Mouse (Mus musculus) G1E (cell line): ENCODE results near the gene Dennd1c. TPM values are rescaled to one million over a fixed set of nuclear protein-coding genes. Genes with fewer than 3 reads are reported as not detected.

ENCODE experiments used
- ATAC-seq: 2 replicates; pipeline ENCODE4 v1.8.0; 2016; ENCODE audit warnings: mild to moderate bottlenecking; ENCODE audit not compliant: insufficient number of reproducible peaks, poor library complexity, low FRiP score, severe bottlenecking; ENCODE audit errors: extremely low read depth
- DNase-seq: peaks from one replicate; pipeline ENCODE4 v3.0.0; 2012; ENCODE audit warnings: low spot score
- H3K27me3 ChIP-seq: 2 replicates; pipeline ENCODE4 v1.6.1; 2012; ENCODE audit warnings: mild to moderate bottlenecking, low read length, inconsistent platforms; ENCODE audit not compliant: insufficient read depth
- H3K36me3 ChIP-seq: replicated peaks from 2 replicates; pipeline ENCODE3; 2012; ENCODE audit warnings: mild to moderate bottlenecking, inconsistent platforms
- H3K4me1 ChIP-seq: 2 replicates; pipeline ENCODE4 v1.6.1; 2012; ENCODE audit warnings: low read depth, low read length, inconsistent platforms, mixed read lengths; ENCODE audit not compliant: insufficient read depth
- H3K4me3 ChIP-seq: 2 replicates; pipeline ENCODE4 v1.5.1; 2012; ENCODE audit warnings: low read depth, mild to moderate bottlenecking, inconsistent platforms, low read length, moderate library complexity, mixed read lengths
- H3K9me3 ChIP-seq: replicated peaks from 2 replicates; pipeline ENCODE4 v1.6.1; 2012; ENCODE audit warnings: inconsistent platforms
- CTCF ChIP-seq: IDR thresholded peaks from 2 replicates; pipeline ENCODE4 v1.5.1; 2012; ENCODE audit warnings: low read depth, low read length, inconsistent platforms, mixed read lengths
- GATA1 ChIP-seq: IDR thresholded peaks from 2 replicates; pipeline ENCODE4 v1.6.1; 2012; ENCODE audit warnings: borderline replicate concordance, low read length, inconsistent platforms, mixed read lengths
- GATA2 ChIP-seq: IDR thresholded peaks from 2 replicates; pipeline ENCODE4 v1.6.1; 2012; ENCODE audit warnings: low read depth, low read length, inconsistent platforms, borderline replicate concordance
- POLR2AphosphoS5 ChIP-seq: IDR thresholded peaks from 2 replicates; pipeline ENCODE4 v1.6.1; 2012; ENCODE audit warnings: low read depth, low read length, inconsistent platforms; ENCODE audit not compliant: insufficient replicate concordance
- TAL1 ChIP-seq: conservative IDR thresholded peaks from 2 replicates; pipeline ENCODE4 v1.6.1; 2012; ENCODE audit warnings: low read depth, low read length, inconsistent platforms, mixed read lengths
- polyA plus RNA-seq: library from polyadenylated mRNA; stranded (reverse); fragments of >175 nt; gene quantifications from 2 replicates; pipeline ENCODE4 v1.2.3, GENCODE M21; 2012
- total RNA-seq, 2 experiments: library from RNA; stranded (forward) in 1 of 2; stranded (reverse) in 1 of 2; fragments of 200-1000 nt in 1 of 2; fragments of >200 nt in 1 of 2; fragmentation: Nextera tagmentation in 1 of 2; gene quantifications; 2 replicates each; pipeline ENCODE4 v1.2.3; 2014 to 2017

Dennd1c gene
- total and polyA plus RNA-seq, 3 experiments, result 13.4 to 39.7 (median 24.6) TPM

- no peak overlapping the region for H3K4me3 ChIP-seq
- ATAC-seq (no peak), DNase-seq (no peak)
- peaks cover 12% of the 10 kb centered on the region for H3K36me3 ChIP-seq
- peaks cover 39% of the 10 kb centered on the region for H3K27me3 ChIP-seq
- no peak for TF ChIP-seq GATA2
- TF ChIP-seq CTCF, result no peak
- TF ChIP-seq POLR2AphosphoS5, result no peak
- TF ChIP-seq TAL1, result no peak
- TF ChIP-seq GATA1, result no peak
- H3K4me1 ChIP-seq, result peaks cover 47% of the 10 kb centered on the region
- H3K9me3 ChIP-seq, result no peaks in the 10 kb centered on the region
Measured at GRCm38 (mm10) chr17:57082481-57082880, 4.2 kb upstream of the Dennd1c start.

- TF ChIP-seq POLR2AphosphoS5 (no peak), GATA2 (no peak), TAL1 (no peak), GATA1 (no peak)
- H3K4me3 ChIP-seq, result no peak overlapping the region
- no peak for ATAC-seq
- H3K36me3 ChIP-seq, result peaks cover 17% of the 10 kb centered on the region
- H3K27me3 ChIP-seq, result peaks cover 38% of the 10 kb centered on the region
- no peak for DNase-seq
- H3K9me3 ChIP-seq, result no peaks in the 10 kb centered on the region
- H3K4me1 ChIP-seq, result peaks cover 53% of the 10 kb centered on the region
Measured at GRCm38 (mm10) chr17:57081234-57081842, 3.0 kb upstream of the Dennd1c start.

- Histone ChIP-seq H3K9me3 (no peaks in the 10 kb centered on the region), H3K4me3 (no peak overlapping the region), H3K36me3 (peaks cover 23% of the 10 kb centered on the region), H3K4me1 (peaks cover 51% of the 10 kb centered on the region), H3K27me3 (peaks cover 38% of the 10 kb centered on the region)
- no peak for ATAC-seq
- DNase-seq, result no peak
- TF ChIP-seq CTCF (no peak), TAL1 (no peak), GATA1 (no peak), POLR2AphosphoS5 (no peak), GATA2 (no peak)
Measured at GRCm38 (mm10) chr17:57079919-57080318, 1.6 kb upstream of the Dennd1c start.

- peaks cover 40% of the 10 kb centered on the region for H3K36me3 ChIP-seq
Measured at GRCm38 (mm10) chr17:57076916-57077315, 1.4 kb downstream of the Dennd1c start.

GRCm38 (mm10) chr17:57070699-57071098, 7.6 kb downstream of the Dennd1c start:
- TF ChIP-seq TAL1, result no peak
- no peak for TF ChIP-seq CTCF
- TF ChIP-seq GATA2, result no peak
- TF ChIP-seq GATA1, result no peak
- TF ChIP-seq POLR2AphosphoS5, result no peak
- Histone ChIP-seq H3K4me1 (peaks cover 16% of the 10 kb centered on the region), H3K9me3 (no peaks in the 10 kb centered on the region), H3K36me3 (peaks cover 45% of the 10 kb centered on the region), H3K27me3 (peaks cover 15% of the 10 kb centered on the region), H3K4me3 (no peak overlapping the region)
- DNase-seq (no peak), ATAC-seq (no peak)

More at GRCm38 (mm10) chr17:57076916-57077315, 1.4 kb downstream of the Dennd1c start:
- Histone ChIP-seq H3K4me1 (peaks cover 53% of the 10 kb centered on the region), H3K27me3 (peaks cover 21% of the 10 kb centered on the region; the same call in 1 of the 2 replicates), H3K4me3 (no peak overlapping the region; the same call in 1 of the 2 replicates), H3K9me3 (no peaks in the 10 kb centered on the region)
- ATAC-seq (no peak), DNase-seq (no peak)
- TF ChIP-seq CTCF (no peak), GATA2 (no peak), POLR2AphosphoS5 (no peak), TAL1 (no peak), GATA1 (no peak)

GRCm38 (mm10) chr17:57070272-57070671, 8.0 kb downstream of the Dennd1c start:
- Histone ChIP-seq H3K27me3 (peaks cover 18% of the 10 kb centered on the region), H3K4me1 (peaks cover 20% of the 10 kb centered on the region), H3K36me3 (peaks cover 44% of the 10 kb centered on the region), H3K4me3 (no peak overlapping the region), H3K9me3 (no peaks in the 10 kb centered on the region)
- TF ChIP-seq GATA1, result no peak
- TF ChIP-seq GATA2, result no peak
- no peak for TF ChIP-seq POLR2AphosphoS5
- no peak for TF ChIP-seq TAL1
- TF ChIP-seq CTCF, result no peak
- ATAC-seq (no peak), DNase-seq (no peak)
